Mouse (Mus musculus): ENCODE results near the gene Dusp11. TPM values are rescaled to one million over a fixed set of nuclear protein-coding genes. Genes with fewer than 3 reads are reported as not detected.
"Not testable (repeated sequence)": the region's sequence is repeated elsewhere in the genome, so short reads cannot be mapped to it uniquely, and the experiment has no call there.

The Dusp11 gene
- polyA plus RNA-seq (2015; fragmentation: Nextera tagmentation; extraction: Ambion mirVana): 44.9 and 50.4 TPM in 2 replicates

DNA sequence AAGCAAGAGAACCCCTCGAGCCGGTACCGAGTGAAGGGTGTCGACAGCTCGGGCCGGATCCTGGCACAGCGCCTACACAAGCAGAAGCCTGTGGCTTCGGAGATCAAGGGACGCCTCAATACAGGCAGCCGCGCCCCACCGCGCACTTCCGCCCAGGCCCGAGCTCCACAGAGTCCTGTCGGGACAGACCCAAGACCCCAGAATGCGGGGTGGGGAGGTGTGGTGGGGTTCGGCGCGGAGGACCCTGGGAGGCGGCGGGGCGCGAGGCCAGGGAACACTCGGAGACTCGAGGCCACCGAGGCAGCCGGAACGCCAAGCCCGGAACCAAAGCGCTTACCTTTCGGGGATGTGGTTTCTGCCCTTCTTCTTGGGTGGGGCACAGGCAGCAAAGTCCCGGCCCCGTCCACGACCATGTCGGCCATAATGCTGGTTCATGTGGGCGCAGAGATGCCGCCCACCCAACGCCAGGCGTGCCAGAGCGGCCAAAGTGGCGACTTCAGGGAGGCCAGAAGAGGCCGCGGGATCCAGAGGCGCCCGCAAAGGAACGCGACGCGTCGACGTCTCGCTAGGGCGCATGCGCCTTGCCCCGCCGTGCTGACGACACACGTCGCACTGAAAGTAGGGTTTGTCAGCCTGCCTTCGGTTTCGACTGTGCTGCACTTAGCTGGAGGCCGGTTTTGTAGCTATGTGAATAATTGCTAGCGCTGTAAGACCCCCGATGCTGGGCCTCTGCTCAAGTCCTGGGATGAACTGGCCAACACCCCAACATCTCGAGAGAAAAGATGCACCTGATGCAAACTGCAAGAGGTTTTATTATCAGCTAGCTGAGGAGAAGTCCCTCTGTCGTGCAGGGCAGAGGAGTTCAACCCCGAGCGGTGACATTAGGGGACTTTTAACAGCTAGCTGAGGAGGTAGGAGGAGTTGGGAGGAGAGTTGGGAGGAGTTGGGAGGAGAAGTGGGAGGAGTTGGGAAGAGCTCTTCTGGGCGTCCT, at the start of gene Dusp11:
Dusp11 (minus strand) TSS at position 567 of the 991 bp plus-strand sequence.
- peak; percentile 96 for ATAC-seq (ENCODE audit: insufficient number of reproducible peaks, low FRiP score, low TSS enrichment, low read depth)
- no peaks in the 10 kb centered on the region for H3K9me3 ChIP-seq (replicated peaks)
- no peaks in the 10 kb centered on the region for H3K27me3 ChIP-seq
- peak within 1 kb of the TSS; percentile 87 for H3K9ac ChIP-seq
- H3K4me3 ChIP-seq (replicated peaks): peak within 1 kb of the TSS; percentile 85
- peaks cover 13% of the 10 kb centered on the region for H3K36me3 ChIP-seq
- H3K4me2 ChIP-seq (replicated peaks): peak within 1 kb of the TSS; percentile 66
- peaks cover 9% of the 10 kb centered on the region for H3K4me1 ChIP-seq
- peak within 1 kb of the TSS; percentile 100 for H3K27ac ChIP-seq (replicated peaks)
- under 1% methylated on average over 70 of the region's 70 CpGs for WGBS

DNA sequence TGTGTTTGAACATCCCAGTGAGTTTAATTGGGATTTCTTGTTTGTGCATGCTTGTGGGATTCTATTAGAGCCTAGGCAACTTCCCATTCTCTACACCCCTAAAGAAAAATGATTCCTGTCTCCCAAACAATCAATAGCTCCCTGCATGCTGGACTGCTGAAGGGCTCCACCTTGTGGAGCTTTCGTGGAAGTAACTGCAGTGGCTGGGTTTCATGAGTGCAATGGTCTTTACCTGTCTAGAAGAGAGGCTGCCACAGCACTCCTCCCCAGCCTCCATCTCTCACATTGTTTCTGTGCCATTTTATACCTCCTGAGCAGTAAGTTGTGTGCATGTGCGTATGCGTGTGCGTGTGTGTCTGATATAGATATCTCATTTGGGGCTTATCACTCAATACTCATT, 48.5 kb upstream of the Dusp11 start:
- Histone ChIP-seq H3K4me3 (replicated peaks) (no peak overlapping the region), H3K9ac (no peak overlapping the region), H3K27ac (replicated peaks) (no peak overlapping the region), H3K4me2 (replicated peaks) (no peak overlapping the region), H3K9me3 (replicated peaks) (no peaks in the 10 kb centered on the region), H3K27me3 (no peaks in the 10 kb centered on the region), H3K4me1 (no peaks in the 10 kb centered on the region), H3K36me3 (no peaks in the 10 kb centered on the region)
- no peak for ATAC-seq (ENCODE audit: insufficient number of reproducible peaks, low FRiP score, low TSS enrichment, low read depth)
- 43% methylated on average over 4 of the region's 4 CpGs for WGBS

DNA sequence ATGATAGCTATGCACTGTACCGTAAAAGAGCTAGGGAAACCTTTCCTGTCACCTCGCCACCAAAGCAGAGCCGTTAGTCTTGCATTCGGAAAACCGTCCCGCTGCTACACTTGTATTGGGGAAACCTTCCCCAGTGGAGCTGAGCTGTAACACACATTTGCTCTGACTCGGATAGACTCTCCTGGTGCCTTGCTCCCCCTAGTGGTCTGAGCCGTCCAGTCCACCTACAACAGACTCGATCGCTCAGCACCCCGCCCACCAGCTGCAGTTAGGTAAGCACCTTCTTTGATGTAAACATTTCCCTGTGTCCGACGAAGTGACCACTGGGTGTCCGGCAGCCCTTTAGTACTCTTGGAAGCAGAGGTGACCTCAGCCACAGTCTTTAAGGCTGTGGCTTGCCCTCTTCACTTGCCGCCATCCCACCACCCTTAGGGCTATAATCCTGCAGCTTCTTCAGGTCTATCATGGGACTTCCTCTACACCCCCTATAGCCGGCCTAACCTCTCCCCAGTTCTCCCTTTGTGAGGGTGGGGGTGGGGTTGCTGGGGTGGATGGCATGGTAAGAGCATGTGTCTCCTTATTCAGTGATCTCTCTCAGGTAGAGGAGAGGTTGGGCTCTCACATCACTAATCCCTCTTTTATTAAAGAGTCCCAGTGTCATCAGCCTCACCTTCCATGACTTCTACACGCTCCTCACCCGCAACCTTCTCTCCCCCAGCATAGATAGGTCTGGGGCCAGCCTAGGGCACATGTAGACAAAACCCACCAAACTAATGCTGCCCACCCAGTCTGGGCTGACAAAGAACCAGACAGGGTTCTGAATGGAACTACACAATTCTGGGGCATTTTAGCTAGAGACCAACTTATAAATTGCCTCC, 43.0 kb upstream of the Dusp11 start:
- no peaks in the 10 kb centered on the region for H3K27me3 ChIP-seq
- no peak overlapping the region for H3K9ac ChIP-seq
- 12% methylated on average over 18 of the region's 18 CpGs for WGBS
- no peaks in the 10 kb centered on the region for H3K36me3 ChIP-seq
- 0 out of 2 replicates have a peak, but pooled peaks cover 3% of the 10 kb centered on the region for H3K4me1 ChIP-seq
- H3K4me3 ChIP-seq (replicated peaks): no peak overlapping the region
- peak; percentile 82; the same call in 1 of the 2 replicates for ATAC-seq (ENCODE audit: insufficient number of reproducible peaks, low FRiP score, low TSS enrichment, low read depth)
- H3K4me2 ChIP-seq (replicated peaks): peak overlapping the region; percentile 41
- no peaks in the 10 kb centered on the region for H3K9me3 ChIP-seq (replicated peaks)
- H3K27ac ChIP-seq (replicated peaks): no peak overlapping the region

DNA sequence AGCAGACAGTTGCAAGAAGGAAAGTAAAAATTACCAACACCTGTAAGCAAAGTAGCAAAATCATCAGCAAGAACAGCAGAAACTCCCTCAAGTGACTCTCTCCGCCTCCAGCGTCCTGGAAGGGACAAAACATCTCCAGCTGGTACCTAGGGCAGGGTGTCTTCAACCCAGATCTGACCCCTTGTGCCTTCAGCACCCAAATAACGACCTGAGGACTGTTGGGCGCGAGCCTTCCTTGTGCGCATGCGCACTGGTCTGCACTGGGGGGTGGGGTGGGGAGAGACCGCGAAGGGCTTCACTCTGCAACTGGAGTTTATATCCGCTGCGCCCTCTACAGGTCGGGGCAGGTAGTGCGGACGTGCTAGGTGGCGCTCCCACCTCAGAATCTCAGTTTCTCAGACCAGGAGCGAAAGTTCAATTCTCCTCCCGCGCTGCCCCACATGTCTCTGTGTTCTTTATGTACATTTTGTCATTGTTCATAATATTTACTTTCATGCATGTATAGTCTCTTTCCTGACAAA, 42.0 kb upstream of the Dusp11 start:
- WGBS: 71% methylated on average over 18 of the region's 18 CpGs

DNA sequence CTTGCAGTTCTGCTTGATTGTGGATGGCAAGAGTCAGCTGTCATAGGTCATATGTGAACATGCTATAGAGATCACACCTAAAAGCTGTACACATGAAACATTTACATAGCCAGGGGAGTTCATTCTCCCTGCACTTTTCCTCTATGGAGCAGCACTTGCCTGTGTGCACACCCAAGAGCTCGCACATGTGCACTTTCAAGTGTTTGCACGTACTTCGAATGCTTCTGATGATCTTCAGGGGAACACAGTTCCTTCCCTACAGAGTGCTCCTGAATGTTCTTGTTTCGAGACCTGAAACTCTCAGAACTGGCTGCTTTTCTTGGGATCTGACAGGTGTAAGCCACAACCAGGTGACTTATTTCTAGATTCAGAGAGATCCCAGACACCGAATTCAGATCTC, 29.3 kb upstream of the Dusp11 start:
- not testable (repeated sequence) for H3K27me3 ChIP-seq; H3K4me3 ChIP-seq (replicated peaks); ATAC-seq (ENCODE audit: insufficient number of reproducible peaks, low FRiP score, low TSS enrichment, low read depth); H3K36me3 ChIP-seq; H3K27ac ChIP-seq (replicated peaks); H3K4me1 ChIP-seq; H3K9me3 ChIP-seq (replicated peaks); H3K4me2 ChIP-seq (replicated peaks); H3K9ac ChIP-seq
- WGBS: 88% methylated on average over 5 of the region's 5 CpGs

More for the DNA sequence above, 42.0 kb upstream of the Dusp11 start:
- Histone ChIP-seq H3K9me3 (replicated peaks) (no peaks in the 10 kb centered on the region), H3K27me3 (no peaks in the 10 kb centered on the region), H3K4me1 (0 out of 2 replicates have a peak, but pooled peaks cover 3% of the 10 kb centered on the region), H3K27ac (replicated peaks) (no peak overlapping the region), H3K4me3 (replicated peaks) (no peak overlapping the region), H3K4me2 (replicated peaks) (no peak overlapping the region), H3K36me3 (no peaks in the 10 kb centered on the region), H3K9ac (no peak overlapping the region)
- no peak for ATAC-seq (ENCODE audit: insufficient number of reproducible peaks, low FRiP score, low TSS enrichment, low read depth)

DNA sequence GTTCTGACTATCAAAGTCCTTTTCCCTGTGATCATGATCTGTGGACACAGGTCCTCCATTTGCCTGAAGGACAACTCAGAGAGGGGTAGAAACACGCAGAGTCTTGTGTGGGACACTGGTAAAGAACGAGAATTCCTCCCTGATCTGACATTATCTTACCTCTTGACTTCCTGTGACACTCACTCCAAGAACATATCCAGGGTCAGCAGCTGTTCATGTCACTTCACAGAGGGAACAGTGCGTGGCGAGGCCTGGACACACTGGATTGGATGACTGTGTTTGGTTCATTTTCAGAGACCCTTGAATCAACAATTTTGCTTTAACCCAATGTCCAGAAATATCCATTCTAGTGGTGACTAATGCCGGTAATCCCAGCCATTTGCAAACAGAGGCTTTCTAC, 28.1 kb upstream of the Dusp11 start:
- not testable (repeated sequence) for H3K9ac ChIP-seq; ATAC-seq (ENCODE audit: insufficient number of reproducible peaks, low FRiP score, low TSS enrichment, low read depth); H3K4me2 ChIP-seq (replicated peaks); H3K9me3 ChIP-seq (replicated peaks); H3K27me3 ChIP-seq; H3K4me3 ChIP-seq (replicated peaks); H3K4me1 ChIP-seq; H3K36me3 ChIP-seq; H3K27ac ChIP-seq (replicated peaks)
- 82% methylated on average over 5 of the region's 5 CpGs for WGBS

DNA sequence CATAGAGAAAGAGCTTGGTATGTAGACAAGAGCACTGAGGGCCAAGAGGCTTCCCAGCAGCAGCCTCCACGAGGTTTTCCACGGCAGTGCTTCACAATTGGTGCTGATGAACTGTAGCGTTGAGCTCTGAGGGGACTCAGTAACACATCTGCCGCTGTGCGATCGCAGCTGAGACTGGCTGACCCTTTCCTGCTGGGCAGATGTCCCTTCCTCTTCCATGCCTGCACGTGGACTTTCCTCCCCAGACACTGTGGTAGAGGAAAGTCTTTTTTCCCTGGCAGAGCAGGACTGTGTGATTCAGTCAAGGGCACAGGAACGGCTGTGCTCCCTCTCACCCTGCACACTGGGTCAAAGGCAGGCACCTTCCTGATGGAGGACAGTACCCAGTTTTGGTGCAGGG, 22.9 kb upstream of the Dusp11 start:
- Histone ChIP-seq H3K27me3 (no peaks in the 10 kb centered on the region), H3K9me3 (replicated peaks) (no peaks in the 10 kb centered on the region), H3K4me3 (replicated peaks) (no peak overlapping the region), H3K27ac (replicated peaks) (no peak overlapping the region), H3K4me1 (no peaks in the 10 kb centered on the region), H3K4me2 (replicated peaks) (no peak overlapping the region), H3K36me3 (no peaks in the 10 kb centered on the region), H3K9ac (no peak overlapping the region)
- ATAC-seq (ENCODE audit: insufficient number of reproducible peaks, low FRiP score, low TSS enrichment, low read depth): no peak
- 82% methylated on average over 8 of the region's 8 CpGs for WGBS

DNA sequence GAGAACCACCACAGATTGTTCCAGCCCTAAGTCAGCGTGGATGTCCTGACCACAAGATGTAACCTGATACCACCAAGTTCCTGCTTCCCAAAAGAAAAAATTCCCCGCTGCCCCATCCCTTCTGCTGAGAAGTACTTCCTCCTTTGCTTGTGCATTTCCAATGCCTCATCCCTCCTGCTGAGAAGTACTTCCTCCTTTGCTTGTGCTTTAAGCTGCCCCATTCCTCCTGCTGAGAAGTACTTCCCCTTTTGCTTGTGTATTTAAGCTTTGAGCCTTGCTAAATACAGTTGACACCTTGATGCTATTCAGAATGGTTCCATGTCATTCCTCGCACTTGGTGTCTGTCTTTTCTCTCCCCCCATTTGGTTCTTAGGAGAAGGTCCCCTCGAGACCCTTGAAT, 17.3 kb upstream of the Dusp11 start:
- not testable (repeated sequence) for H3K4me2 ChIP-seq (replicated peaks); ATAC-seq (ENCODE audit: insufficient number of reproducible peaks, low FRiP score, low TSS enrichment, low read depth); H3K9me3 ChIP-seq (replicated peaks); H3K27me3 ChIP-seq; H3K4me3 ChIP-seq (replicated peaks); H3K36me3 ChIP-seq; H3K27ac ChIP-seq (replicated peaks); H3K9ac ChIP-seq; H3K4me1 ChIP-seq
- 67% methylated on average over 4 of the region's 4 CpGs for WGBS

DNA sequence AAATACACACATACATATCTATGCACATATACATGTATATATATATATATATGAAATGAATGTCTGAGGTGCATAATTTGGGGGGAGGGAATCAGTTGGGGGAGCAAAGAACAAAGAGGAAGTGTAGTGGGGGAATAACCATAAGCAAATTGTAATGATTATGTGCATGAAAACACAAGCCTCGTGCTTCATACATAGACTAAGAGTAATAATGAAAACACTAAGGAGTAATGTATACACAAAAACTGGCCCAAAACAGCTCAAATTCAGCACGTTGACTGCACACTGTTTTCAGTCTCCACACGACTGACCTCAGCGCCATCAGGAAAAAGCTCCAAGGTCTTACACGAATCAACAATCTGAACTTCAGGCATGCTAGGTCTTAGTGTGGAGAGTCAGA, 14.8 kb upstream of the Dusp11 start:
- Histone ChIP-seq H3K9ac (no peak overlapping the region), H3K4me3 (replicated peaks) (no peak overlapping the region), H3K27ac (replicated peaks) (no peak overlapping the region), H3K4me2 (replicated peaks) (no peak overlapping the region), H3K36me3 (no peaks in the 10 kb centered on the region), H3K9me3 (replicated peaks) (no peaks in the 10 kb centered on the region), H3K27me3 (no peaks in the 10 kb centered on the region), H3K4me1 (peaks cover 12% of the 10 kb centered on the region)
- WGBS: 84% methylated on average over 5 of the region's 5 CpGs
- ATAC-seq (ENCODE audit: insufficient number of reproducible peaks, low FRiP score, low TSS enrichment, low read depth): no peak

DNA sequence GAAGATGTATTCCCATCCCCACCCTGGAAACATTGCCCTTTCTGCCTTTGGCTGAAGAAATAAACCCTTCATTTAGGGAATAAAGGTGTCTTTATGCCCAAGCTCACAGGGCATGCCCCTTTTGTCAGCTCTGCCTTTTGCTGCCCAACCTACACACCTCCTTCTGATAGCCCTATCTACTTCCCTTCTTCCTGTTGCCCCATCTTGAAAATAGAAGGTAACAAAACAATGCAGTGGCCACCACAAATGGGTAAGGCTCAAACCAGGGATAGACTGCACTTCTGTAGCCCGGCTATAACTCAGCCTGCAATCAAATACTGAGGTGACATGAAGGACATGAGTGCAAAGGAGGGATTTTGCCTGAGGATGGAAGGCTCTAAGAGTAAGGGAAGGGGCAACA, 14.3 kb upstream of the Dusp11 start:
- Histone ChIP-seq H3K9me3 (replicated peaks) (no peaks in the 10 kb centered on the region), H3K9ac (no peak overlapping the region), H3K4me3 (replicated peaks) (no peak overlapping the region), H3K36me3 (no peaks in the 10 kb centered on the region), H3K27me3 (no peaks in the 10 kb centered on the region), H3K4me1 (peaks cover 12% of the 10 kb centered on the region), H3K4me2 (replicated peaks) (no peak overlapping the region), H3K27ac (replicated peaks) (no peak overlapping the region)
- WGBS: 81% methylated on average over 1 of the region's 1 CpGs
- ATAC-seq (ENCODE audit: insufficient number of reproducible peaks, low FRiP score, low TSS enrichment, low read depth): no peak

Measured in embryonic facial prominence, embryonic 15.5 days (tissue).